Comparison of ENCODE assay signal across 21 mouse cellular contexts in the genomic region with DNA sequence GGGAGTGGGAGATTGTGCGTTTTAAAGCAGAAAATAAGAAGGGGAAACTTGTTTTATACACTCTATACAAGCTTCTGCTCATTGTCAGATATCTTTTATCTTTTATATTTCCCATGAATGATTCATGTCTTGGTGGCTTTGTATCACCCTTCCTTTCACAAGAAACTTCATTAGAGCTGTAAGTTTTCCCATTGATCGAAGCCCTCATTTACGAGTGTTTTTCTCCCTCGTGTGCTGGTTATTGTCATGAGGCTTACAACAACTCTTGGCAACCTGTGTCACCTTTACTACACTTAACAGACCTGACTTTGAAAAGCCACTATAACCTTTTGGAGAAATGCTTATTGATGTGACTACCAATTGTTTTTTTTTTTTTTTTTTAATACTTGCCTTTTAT. TPM values are rescaled to one million over a fixed set of nuclear protein-coding genes. Genes with fewer than 3 reads are reported as not detected.
DNase-seq lines count a peak whose midpoint lies in the region; ATAC-seq and TF ChIP-seq lines count a peak whose summit lies in the region.
"Had no signal": no experiment of that assay in that cellular context is flagged by ENCODE, and none has a peak within 500 bp of the region (broad histone marks: within the 10 kb centered on the region; RNA-seq: fewer than 3 reads in every experiment).

No protein-coding gene starts in this region.

- TF ChIP-seq POLR2A in brain, embryonic 14.5 days (IDR thresholded peaks at IDR 0.05; ENCODE audit: borderline replicate concordance, extremely low read depth, insufficient read depth, insufficient read length, poor library complexity, severe bottlenecking), result no peak

- no peak overlapping the region for H3K4me3 ChIP-seq in forebrain, embryonic 11.5 days (ENCODE audit: low read depth, low read length)
- no peak overlapping the region for H3K4me3 ChIP-seq in forebrain, embryonic 16.5 days (replicated peaks; ENCODE audit: low read length)
- H3K4me3 ChIP-seq in forebrain, embryonic 15.5 days, result no peak overlapping the region
- no peak overlapping the region for H3K4me3 ChIP-seq in hindbrain, embryonic 15.5 days
- H3K4me3 ChIP-seq: heart, adult 2 months; heart, embryonic 13.5 days had no signal

- H3K9me3 ChIP-seq in forebrain, embryonic 11.5 days (ENCODE audit: control insufficient read depth, low read length), result no peaks in the 10 kb centered on the region
- no peaks in the 10 kb centered on the region for H3K9me3 ChIP-seq in forebrain, embryonic 16.5 days (ENCODE audit: control insufficient read depth, low read length)
- H3K9me3 ChIP-seq in forebrain, embryonic 15.5 days, result no peaks in the 10 kb centered on the region
- no peaks in the 10 kb centered on the region for H3K9me3 ChIP-seq in hindbrain, embryonic 15.5 days
- H3K9me3 ChIP-seq: heart, embryonic 13.5 days had no signal

- H3K27me3 ChIP-seq in forebrain, embryonic 11.5 days (ENCODE audit: control insufficient read depth, insufficient read depth, low read length), result peaks cover 11% of the 10 kb centered on the region; the same call in 1 of the 2 replicates
- peaks cover 25% of the 10 kb centered on the region for H3K27me3 ChIP-seq in forebrain, embryonic 16.5 days (replicated peaks; ENCODE audit: control insufficient read depth, insufficient read depth, low read length)
- peaks cover 35% of the 10 kb centered on the region for H3K27me3 ChIP-seq in forebrain, embryonic 15.5 days
- peaks cover 46% of the 10 kb centered on the region for H3K27me3 ChIP-seq in hindbrain, embryonic 15.5 days

- no peak overlapping the region for H3K9ac ChIP-seq in forebrain, embryonic 11.5 days (ENCODE audit: low read length)
- H3K9ac ChIP-seq in forebrain, embryonic 16.5 days (replicated peaks; ENCODE audit: low read depth, low read length), result no peak overlapping the region
- H3K9ac ChIP-seq in forebrain, embryonic 15.5 days (replicated peaks), result no peak overlapping the region
- H3K9ac ChIP-seq in hindbrain, embryonic 15.5 days, result no peak overlapping the region
- H3K9ac ChIP-seq: heart, embryonic 13.5 days had no signal

- peak overlapping the region; percentile 93 for H3K27ac ChIP-seq in forebrain, embryonic 11.5 days (ENCODE audit: low read depth, low read length)
- H3K27ac ChIP-seq in forebrain, embryonic 16.5 days (ENCODE audit: low read length), result no peak overlapping the region; the same call in 1 of the 2 replicates
- H3K27ac ChIP-seq in forebrain, embryonic 15.5 days (replicated peaks), result peak overlapping the region; percentile 74; the same call in 1 of the 2 replicates
- H3K27ac ChIP-seq in hindbrain, embryonic 15.5 days (replicated peaks), result peak overlapping the region; percentile 67
- H3K27ac ChIP-seq: heart, adult 2 months; heart, embryonic 13.5 days; kidney, postnatal 0 days had no signal

- DNase-seq in forebrain, embryonic 11.5 days (ENCODE audit: low spot score), result no peak
- peak; percentile 73 for DNase-seq in brain, embryonic 14.5 days (ENCODE audit: low read depth)
- DNase-seq in lung, postnatal 36 days, result no peak
- DNase-seq in lung, adult 18-20 months, result no peak
- DNase-seq: adrenal gland, postnatal 25 days; gastrocnemius, postnatal 25 days; heart, adult 2 months; heart, postnatal 14 days; kidney, adult 11 months; thymus, adult 18-20 months had no signal

- H3K36me3 ChIP-seq in forebrain, embryonic 11.5 days (ENCODE audit: control insufficient read depth, insufficient read depth, low read length), result no peaks in the 10 kb centered on the region
- no peaks in the 10 kb centered on the region for H3K36me3 ChIP-seq in forebrain, embryonic 16.5 days (ENCODE audit: control insufficient read depth, insufficient read depth)
- no peaks in the 10 kb centered on the region for H3K36me3 ChIP-seq in forebrain, embryonic 15.5 days
- H3K36me3 ChIP-seq in hindbrain, embryonic 15.5 days, result no peaks in the 10 kb centered on the region
- H3K36me3 ChIP-seq: heart, embryonic 13.5 days had no signal

- WGBS in forebrain, embryonic 11.5 days, result 12% methylated on average over 4 of the region's 4 CpGs
- 16% methylated on average over 4 of the region's 4 CpGs for WGBS in forebrain, embryonic 16.5 days
- 14% methylated on average over 4 of the region's 4 CpGs for WGBS in forebrain, embryonic 15.5 days
- WGBS in hindbrain, embryonic 15.5 days, result 24% methylated on average over 4 of the region's 4 CpGs

- no peak overlapping the region for H3K4me2 ChIP-seq in forebrain, embryonic 11.5 days (ENCODE audit: low read depth, low read length, severe bottlenecking)
- H3K4me2 ChIP-seq in forebrain, embryonic 16.5 days (ENCODE audit: low read length), result no peak overlapping the region
- H3K4me2 ChIP-seq in forebrain, embryonic 15.5 days (replicated peaks), result no peak overlapping the region
- H3K4me2 ChIP-seq in hindbrain, embryonic 15.5 days, result 0 out of 2 replicates have a peak overlapping the region, but pooled peaks have one; percentile 11
- H3K4me2 ChIP-seq: heart, embryonic 13.5 days had no signal

- H3K4me1 ChIP-seq in forebrain, embryonic 11.5 days (replicated peaks; ENCODE audit: control insufficient read depth, insufficient read depth, low read length), result peaks cover 28% of the 10 kb centered on the region
- peaks cover 26% of the 10 kb centered on the region for H3K4me1 ChIP-seq in forebrain, embryonic 16.5 days (replicated peaks; ENCODE audit: control insufficient read depth, insufficient read depth, low read length)
- peaks cover 45% of the 10 kb centered on the region for H3K4me1 ChIP-seq in forebrain, embryonic 15.5 days
- peaks cover 30% of the 10 kb centered on the region for H3K4me1 ChIP-seq in hindbrain, embryonic 15.5 days (replicated peaks)

- no peak for TF ChIP-seq CTCF in brain, embryonic 14.5 days (IDR thresholded peaks at IDR 0.05; ENCODE audit: borderline replicate concordance, extremely low read depth, insufficient read depth, insufficient read length)

- no peak for ATAC-seq in forebrain, embryonic 11.5 days (replicated peaks; ENCODE audit: low FRiP score)
- no peak for ATAC-seq in forebrain, embryonic 16.5 days
- ATAC-seq in forebrain, embryonic 15.5 days (replicated peaks), result no peak
- ATAC-seq in hindbrain, embryonic 15.5 days (ENCODE audit: low FRiP score, low read depth), result no peak
- ATAC-seq: lung, postnatal 0 days had no signal

RNA-seq across cellular contexts. Expression of a gene that starts 4.6 kb away (rescaled TPM):
- polyA plus RNA-seq in forebrain, embryonic 11.5 days (2014; fragmentation: Nextera tagmentation; extraction: Ambion mirVana), result 1.7 and 2.4 TPM in 2 replicates
- polyA plus RNA-seq in forebrain, embryonic 16.5 days (2015; fragmentation: Nextera tagmentation; extraction: Ambion mirVana), result 0.40 and 0.47 TPM in 2 replicates
- polyA plus RNA-seq in brain, embryonic 14.5 days (2012; rRNA removed), result 0.16 and 0.52 TPM in 2 replicates
- 0.74 and 0.75 TPM in 2 replicates for polyA plus RNA-seq in forebrain, embryonic 15.5 days (2015; fragmentation: Nextera tagmentation; extraction: Ambion mirVana)
- 2.4 and 2.7 TPM in 2 replicates for polyA plus RNA-seq in hindbrain, embryonic 15.5 days (2015; fragmentation: Nextera tagmentation; extraction: Ambion mirVana)
- polyA plus RNA-seq: embryonic facial prominence, embryonic 11.5 days; heart, adult 2 months; heart, embryonic 13.5 days; kidney, postnatal 0 days; liver, adult 2 months; liver, embryonic 16.5 days; lung, postnatal 0 days; small intestine, adult 2 months; stomach, embryonic 16.5 days had no signal

RNA-seq across cellular contexts. Expression of a gene that starts 9.9 kb away (rescaled TPM):
- 28.6 and 30.0 TPM in 2 replicates for polyA plus RNA-seq in forebrain, embryonic 11.5 days (2014; fragmentation: Nextera tagmentation; extraction: Ambion mirVana)
- 5.5 and 8.7 TPM in 2 replicates for polyA plus RNA-seq in forebrain, embryonic 16.5 days (2015; fragmentation: Nextera tagmentation; extraction: Ambion mirVana)
- polyA plus RNA-seq in brain, embryonic 14.5 days (2012; rRNA removed), result 10.4 and 18.6 TPM in 2 replicates
- 14.2 and 15.2 TPM in 2 replicates for polyA plus RNA-seq in forebrain, embryonic 15.5 days (2015; fragmentation: Nextera tagmentation; extraction: Ambion mirVana)
- polyA plus RNA-seq in hindbrain, embryonic 15.5 days (2015; fragmentation: Nextera tagmentation; extraction: Ambion mirVana), result 13.8 and 17.9 TPM in 2 replicates
- polyA plus RNA-seq: heart, adult 2 months; heart, embryonic 13.5 days; liver, adult 2 months; liver, embryonic 16.5 days; lung, postnatal 0 days; small intestine, adult 2 months; stomach, embryonic 16.5 days had no signal

RNA-seq across cellular contexts. Expression of a gene that starts 19.7 kb away (rescaled TPM):
- 10.3 and 11.4 TPM in 2 replicates for polyA plus RNA-seq in forebrain, embryonic 11.5 days (2014; fragmentation: Nextera tagmentation; extraction: Ambion mirVana)
- polyA plus RNA-seq in forebrain, embryonic 16.5 days (2015; fragmentation: Nextera tagmentation; extraction: Ambion mirVana), result 4.4 and 5.6 TPM in 2 replicates
- polyA plus RNA-seq in brain, embryonic 14.5 days (2012; rRNA removed), result 51.8 and 66.8 TPM in 2 replicates
- 8.4 and 9.3 TPM in 2 replicates for polyA plus RNA-seq in forebrain, embryonic 15.5 days (2015; fragmentation: Nextera tagmentation; extraction: Ambion mirVana)
- polyA plus RNA-seq in hindbrain, embryonic 15.5 days (2015; fragmentation: Nextera tagmentation; extraction: Ambion mirVana), result 11.6 and 12.9 TPM in 2 replicates
- polyA plus RNA-seq: heart, embryonic 13.5 days; kidney, postnatal 0 days; liver, adult 2 months; liver, embryonic 16.5 days; small intestine, adult 2 months; stomach, embryonic 16.5 days had no signal

RNA-seq across cellular contexts. Expression of a gene that starts 34.8 kb away (rescaled TPM):
- 0.29 and 0.48 TPM in 2 replicates for polyA plus RNA-seq in forebrain, embryonic 11.5 days (2014; fragmentation: Nextera tagmentation; extraction: Ambion mirVana)
- polyA plus RNA-seq in forebrain, embryonic 16.5 days (2015; fragmentation: Nextera tagmentation; extraction: Ambion mirVana), result 0.16 and 0.41 TPM in 2 replicates
- 0.16 and 0.25 TPM in 2 replicates for polyA plus RNA-seq in brain, embryonic 14.5 days (2012; rRNA removed)
- polyA plus RNA-seq in forebrain, embryonic 15.5 days (2015; fragmentation: Nextera tagmentation; extraction: Ambion mirVana), result 0.57 and 0.63 TPM in 2 replicates
- polyA plus RNA-seq in hindbrain, embryonic 15.5 days (2015; fragmentation: Nextera tagmentation; extraction: Ambion mirVana), result 0.50 and 0.64 TPM in 2 replicates
- polyA plus RNA-seq: embryonic facial prominence, embryonic 11.5 days; heart, adult 2 months; kidney, postnatal 0 days; liver, adult 2 months; liver, embryonic 16.5 days; lung, postnatal 0 days; small intestine, adult 2 months; stomach, embryonic 16.5 days had no signal
